Mouse (Mus musculus) forebrain, postnatal 0 days (tissue): ENCODE data around the gene Spag9. TPM values are rescaled to one million over a fixed set of nuclear protein-coding genes. Genes with fewer than 3 reads are reported as not detected.

Experiments
- ATAC-seq: fragments of 200-750 bp; cut with Nextera tagmentation; 2 replicates; pipeline ENCODE4 v1.8.0; 2017; ENCODE audit warnings: mild to moderate bottlenecking, moderate library complexity
- DNase-seq: peaks from one replicate; pipeline ENCODE4 v3.0.0-alpha.2; 2015
- H3K27ac ChIP-seq: fragments of 300-500 bp; sonication (generic); 2 replicates; pipeline ENCODE4 v1.5.1; 2014; ENCODE audit warnings: low read depth, mild to moderate bottlenecking, antibody characterized with exemption, low read length, moderate library complexity, mixed read lengths
- H3K27me3 ChIP-seq: fragments of 300-500 bp; sonication (generic); 2 replicates; pipeline ENCODE4 v1.6.1; 2014; ENCODE audit warnings: mild to moderate bottlenecking, low read length, mixed read lengths; ENCODE audit not compliant: insufficient read depth
- H3K36me3 ChIP-seq: fragments of 300-500 bp; sonication (generic); 2 replicates; pipeline ENCODE4 v1.6.1; 2014; ENCODE audit warnings: mild to moderate bottlenecking, moderate library complexity; ENCODE audit not compliant: insufficient read depth
- H3K4me1 ChIP-seq: fragments of 300-500 bp; sonication (generic); 2 replicates; pipeline ENCODE4 v1.6.1; 2014; ENCODE audit warnings: antibody characterized with exemption; ENCODE audit not compliant: insufficient read depth
- H3K4me2 ChIP-seq: fragments of 300-500 bp; sonication (generic); 2 replicates; pipeline ENCODE4 v1.6.1; 2014; ENCODE audit warnings: low read depth, mild to moderate bottlenecking, moderate library complexity
- H3K4me3 ChIP-seq: fragments of 300-500 bp; sonication (generic); 2 replicates; pipeline ENCODE4 v1.5.1; 2014; ENCODE audit warnings: low read depth, low read length, mixed read lengths
- H3K9ac ChIP-seq: fragments of 300-500 bp; sonication (generic); 2 replicates; pipeline ENCODE4 v1.6.1; 2014; ENCODE audit warnings: mild to moderate bottlenecking
- H3K9me3 ChIP-seq: fragments of 300-500 bp; sonication (generic); 2 replicates; pipeline ENCODE4 v1.6.1; 2016; ENCODE audit warnings: low read length
- CTCF ChIP-seq: sonication (generic); IDR thresholded peaks from 2 replicates; pipeline ENCODE4 v1.5.1; 2016; ENCODE audit warnings: antibody characterized with exemption, control low read depth, low read depth
- WGBS: fragments of 180-500 bp; shearing (Covaris S2); extraction: QIAGEN DNeasy Blood & Tissue Kit; methylation state at CpG from one replicate; pipeline ENCODE4 v1.1.7; 2014; 5-methylcytosine and 5-hydroxymethylcytosine counted together
- polyA plus RNA-seq: library from polyadenylated mRNA; unstranded; fragments of >200 nt; fragmentation: Nextera tagmentation; extraction: Ambion mirVana; gene quantifications from 2 replicates; pipeline ENCODE4 v1.2.1, GENCODE M21; 2015
- total RNA-seq: library from RNA; depleted of rRNA; stranded (reverse); fragments of >200 nt; gene quantifications from 2 replicates; pipeline ENCODE4 v1.2.3, GENCODE M21; 2014

Spag9 gene
- total and polyA plus RNA-seq, 2 experiments from 2014 or later, result 67.1 to 155 TPM

- DNase-seq (no peak), ATAC-seq (no peak)
- no peak for TF ChIP-seq CTCF
- peaks cover 21% of the 10 kb centered on the region for H3K4me1 ChIP-seq
- H3K4me2 ChIP-seq, result no peak overlapping the region
- H3K9ac ChIP-seq, result no peak overlapping the region
- no peak overlapping the region for H3K27ac ChIP-seq
- H3K4me3 ChIP-seq, result no peak overlapping the region
- WGBS, result 79% methylated on average over 11 of the region's 11 CpGs
- H3K36me3 ChIP-seq, result no peaks in the 10 kb centered on the region
- H3K9me3 ChIP-seq, result no peaks in the 10 kb centered on the region
- H3K27me3 ChIP-seq, result no peaks in the 10 kb centered on the region
Observed at GRCm38 (mm10) chr11:94146733-94147485, 151.0 kb downstream of the Spag9 start.

GRCm38 (mm10) chr11:94148105-94148696, 152.3 kb downstream of the Spag9 start:
- H3K4me2 ChIP-seq, result peak overlapping the region; percentile 75
- peak overlapping the region; percentile 73; the same call in 1 of the 2 replicates for H3K9ac ChIP-seq
- ATAC-seq (no peak), DNase-seq (no peak)
- no peaks in the 10 kb centered on the region for H3K36me3 ChIP-seq
- H3K4me1 ChIP-seq, result peaks cover 21% of the 10 kb centered on the region
- peak overlapping the region; percentile 42 for H3K4me3 ChIP-seq
- H3K27me3 ChIP-seq, result no peaks in the 10 kb centered on the region
- no peak for TF ChIP-seq CTCF
- no peaks in the 10 kb centered on the region for H3K9me3 ChIP-seq
- 51% methylated on average over 12 of the region's 12 CpGs for WGBS
- H3K27ac ChIP-seq, result peak overlapping the region; percentile 96

- Histone ChIP-seq H3K27ac (peak overlapping the region; percentile 96), H3K36me3 (no peaks in the 10 kb centered on the region), H3K4me3 (peak overlapping the region; percentile 42), H3K4me1 (peaks cover 21% of the 10 kb centered on the region), H3K9ac (peak overlapping the region; percentile 73), H3K27me3 (no peaks in the 10 kb centered on the region), H3K4me2 (peak overlapping the region; percentile 75), H3K9me3 (no peaks in the 10 kb centered on the region)
- ATAC-seq, result peak; percentile 75
- TF ChIP-seq CTCF, result no peak
- WGBS, result under 1% methylated on average over 46 of the region's 46 CpGs
- peak; percentile 81 for DNase-seq
Observed at GRCm38 (mm10) chr11:94148931-94149491, 153.1 kb downstream of the Spag9 start.

DNA sequence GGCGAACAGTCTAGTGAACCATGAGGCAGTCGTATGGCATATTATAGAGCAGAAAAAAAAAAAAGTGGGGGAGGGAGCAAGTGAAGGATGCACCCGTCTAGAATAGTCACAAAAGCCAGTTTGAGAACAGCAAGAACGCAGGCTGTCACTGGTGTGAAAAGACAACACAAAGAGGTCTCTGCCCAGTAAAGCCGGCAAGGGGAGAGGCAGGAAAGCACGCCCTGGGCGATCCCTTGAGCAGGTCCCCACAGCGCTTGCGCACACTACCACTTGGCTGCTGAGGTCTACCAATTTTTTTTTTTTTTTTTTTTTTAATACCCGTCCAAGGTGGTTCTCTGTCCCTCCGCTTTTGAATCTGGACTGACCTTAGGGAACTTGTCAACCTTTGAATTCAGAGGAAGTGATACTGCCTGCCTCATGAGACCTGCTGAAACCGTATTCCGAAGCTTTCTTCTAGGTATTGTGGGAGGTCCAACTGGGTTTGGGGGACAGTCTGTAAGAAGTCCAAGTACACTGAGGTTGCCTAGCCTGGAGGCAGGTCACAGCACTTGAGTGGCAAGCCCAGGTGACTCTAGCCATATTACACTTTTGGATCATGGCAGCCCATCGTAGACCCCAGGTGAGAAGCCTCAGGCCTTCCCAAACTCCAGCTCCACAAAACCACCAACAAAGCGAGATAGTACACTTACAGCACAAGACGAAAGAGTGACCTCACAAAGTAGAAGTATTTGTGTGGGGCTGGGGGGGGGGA, 153.8 kb downstream of the Spag9 start:
- 25% methylated on average over 16 of the region's 16 CpGs for WGBS
- DNase-seq (no peak), ATAC-seq (peak; percentile 50)
- no peaks in the 10 kb centered on the region for H3K36me3 ChIP-seq
- H3K4me1 ChIP-seq, result peaks cover 21% of the 10 kb centered on the region
- H3K4me2 ChIP-seq, result peak overlapping the region; percentile 75
- no peaks in the 10 kb centered on the region for H3K9me3 ChIP-seq
- H3K27ac ChIP-seq, result peak overlapping the region; percentile 96
- TF ChIP-seq CTCF, result no peak
- H3K27me3 ChIP-seq, result no peaks in the 10 kb centered on the region
- peak overlapping the region; percentile 73 for H3K9ac ChIP-seq
- H3K4me3 ChIP-seq, result peak overlapping the region; percentile 42

DNA sequence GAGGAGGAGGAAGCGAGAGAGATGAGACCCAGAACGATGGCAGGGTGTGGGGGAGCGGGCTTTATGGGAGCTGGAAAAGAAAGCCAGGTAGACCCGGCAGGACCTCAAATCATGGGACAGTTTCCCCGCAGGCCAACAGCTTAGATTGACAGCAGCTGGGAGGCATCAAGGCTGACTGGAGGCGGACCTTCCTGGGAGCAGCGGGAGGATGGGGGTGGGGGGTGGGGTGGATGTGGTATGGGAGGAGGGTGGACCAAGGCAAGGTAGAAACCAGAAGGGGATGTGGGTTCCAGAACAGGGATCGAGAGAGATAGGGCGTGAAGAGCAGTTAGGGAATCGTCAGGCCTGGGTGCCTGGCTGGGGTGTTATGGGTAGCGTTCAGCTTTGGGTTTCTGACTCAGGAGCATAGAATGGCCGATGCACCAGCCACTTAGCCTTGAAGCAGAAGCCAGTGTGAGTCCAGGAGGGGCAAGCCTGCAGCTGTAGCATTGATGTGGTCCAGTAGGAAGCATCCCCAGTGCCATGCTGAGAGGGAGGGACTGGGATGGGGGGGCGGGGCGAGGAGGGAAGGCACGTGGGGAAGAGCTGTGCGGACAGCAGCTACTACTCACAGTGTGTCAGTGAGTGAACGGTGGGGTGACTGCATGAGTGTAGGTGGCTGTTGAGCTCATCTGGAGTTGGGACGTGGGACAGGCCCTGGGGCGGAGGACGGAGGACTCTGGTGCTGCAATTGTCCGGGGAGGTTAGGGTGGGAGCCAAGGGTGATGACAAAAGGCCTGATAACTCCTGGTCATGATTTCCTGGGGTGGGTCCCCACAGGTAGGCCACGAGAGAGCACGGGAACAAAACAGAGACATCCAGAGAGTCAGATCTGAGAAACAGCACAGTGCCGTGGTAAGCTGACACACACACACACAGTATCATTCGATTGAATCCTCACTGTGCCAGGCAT, 154.9 kb downstream of the Spag9 start:
- Histone ChIP-seq H3K4me2 (no peak overlapping the region), H3K9me3 (no peaks in the 10 kb centered on the region), H3K36me3 (no peaks in the 10 kb centered on the region), H3K27me3 (no peaks in the 10 kb centered on the region), H3K27ac (no peak overlapping the region), H3K4me1 (peaks cover 13% of the 10 kb centered on the region; the same call in 1 of the 2 replicates), H3K9ac (no peak overlapping the region), H3K4me3 (no peak overlapping the region)
- TF ChIP-seq CTCF, result no peak
- ATAC-seq, result no peak
- DNase-seq, result no peak
- WGBS, result 48% methylated on average over 25 of the region's 25 CpGs

DNA sequence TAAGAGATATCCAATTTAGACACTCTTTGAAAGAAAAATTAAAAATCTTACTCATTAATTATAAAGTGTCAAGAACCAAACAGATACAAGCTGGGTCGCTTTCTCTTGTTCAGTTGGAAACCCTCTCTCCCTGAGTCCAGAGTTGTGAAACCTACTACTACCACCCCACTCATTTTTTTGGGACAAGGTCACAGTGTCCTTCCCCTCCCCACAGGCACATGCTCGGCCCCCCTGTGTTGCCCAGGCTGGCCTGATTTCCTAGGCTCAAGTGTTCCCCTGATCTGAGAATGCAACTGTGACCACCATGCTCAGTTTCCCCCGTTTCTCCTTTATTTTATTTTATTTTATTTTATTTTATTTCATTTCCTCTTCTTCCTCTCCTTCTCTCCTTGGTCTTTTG, 158.3 kb downstream of the Spag9 start:
- no peak for TF ChIP-seq CTCF
- no peak overlapping the region for H3K9ac ChIP-seq
- ATAC-seq (no peak), DNase-seq (no peak)
- peaks cover 17% of the 10 kb centered on the region for H3K4me1 ChIP-seq
- H3K4me2 ChIP-seq, result no peak overlapping the region
- H3K9me3 ChIP-seq, result no peaks in the 10 kb centered on the region
- H3K27me3 ChIP-seq, result no peaks in the 10 kb centered on the region
- no peak overlapping the region for H3K4me3 ChIP-seq
- H3K36me3 ChIP-seq, result no peaks in the 10 kb centered on the region
- 87% methylated on average over 3 of the region's 3 CpGs for WGBS
- no peak overlapping the region for H3K27ac ChIP-seq
